Mouse (Mus musculus): ENCODE data around the gene Ndufaf2. TPM values are rescaled to one million over a fixed set of nuclear protein-coding genes. Genes with fewer than 3 reads are reported as not detected.

Gene Ndufaf2
- polyA plus RNA-seq (2014; fragmentation: Illumina TruSeq; extraction: RNeasy Lipid Tissue Mini Kit (QIAGEN cat#74804); ENCODE audit: low read depth, low replicate concordance) = 86.3 TPM

GRCm38 (mm10) chr13:108158465-108159240, at the start of gene Ndufaf2, which contains the start of gene Ercc8:
TSS of gene Ndufaf2 (minus strand) at chr13:108158623.
TSS of gene Ercc8 (plus strand) at chr13:108158731.

DNA sequence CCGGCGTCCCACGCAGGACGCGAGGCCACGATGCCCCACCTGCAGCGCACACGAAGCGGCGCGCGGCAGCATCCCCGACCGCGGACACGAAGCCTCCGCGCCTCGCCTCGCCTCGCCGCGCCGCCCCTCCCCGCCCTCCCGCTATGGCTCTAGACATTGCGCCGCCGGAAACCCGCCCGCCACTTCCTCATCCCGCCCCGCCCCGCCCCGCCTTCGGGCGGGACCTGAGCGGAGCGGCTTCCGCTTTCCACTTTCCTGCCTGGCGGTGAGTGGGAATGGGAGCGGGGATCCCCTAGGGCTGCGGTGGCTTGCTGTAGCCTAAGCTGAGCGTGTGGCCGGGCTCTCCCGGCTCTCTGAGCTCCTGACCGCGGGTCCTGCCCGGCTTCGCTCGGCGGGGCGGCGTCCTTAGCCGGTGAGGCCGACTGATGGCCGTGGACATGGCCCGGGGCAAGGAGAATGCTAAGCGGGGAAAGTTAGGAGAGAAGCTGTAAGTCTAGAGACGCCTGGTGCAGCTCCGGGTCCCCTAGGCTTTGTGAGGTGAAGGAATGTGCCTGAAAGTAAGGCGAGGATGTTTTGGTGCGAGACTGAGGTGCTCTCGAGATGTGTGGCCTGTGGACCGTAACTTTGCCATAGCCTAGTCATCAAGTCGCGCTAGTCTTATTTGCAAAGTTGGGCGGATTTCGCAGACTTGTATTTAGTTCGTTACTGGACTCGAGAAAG, 114.0 kb downstream of the Ndufaf2 start, which contains the start of gene Smim15:
Gene Smim15, plus strand, starts transcription at position 225 of the 720 bp plus-strand sequence.

Other genes starting within 250 kb of the Ndufaf2 start
- gene Smim15, start 114.2 kb downstream of the Ndufaf2 start, polyA plus RNA-seq (2014; fragmentation: Illumina TruSeq; extraction: RNeasy Lipid Tissue Mini Kit (QIAGEN cat#74804); ENCODE audit: low read depth, low replicate concordance) = 182 TPM
- gene Ercc8, start 108 bp upstream of the Ndufaf2 start, polyA plus RNA-seq (2014; fragmentation: Illumina TruSeq; extraction: RNeasy Lipid Tissue Mini Kit (QIAGEN cat#74804); ENCODE audit: low read depth, low replicate concordance) = 6.1 TPM
- 181 TPM for gene Elovl7, start 55.8 kb upstream of the Ndufaf2 start, polyA plus RNA-seq (2014; fragmentation: Illumina TruSeq; extraction: RNeasy Lipid Tissue Mini Kit (QIAGEN cat#74804); ENCODE audit: low read depth, low replicate concordance)
- 11.5 TPM for gene Depdc1b, start 157.7 kb upstream of the Ndufaf2 start, polyA plus RNA-seq (2014; fragmentation: Illumina TruSeq; extraction: RNeasy Lipid Tissue Mini Kit (QIAGEN cat#74804); ENCODE audit: low read depth, low replicate concordance)

All from kidney, adult 10 weeks (tissue).